Mouse (Mus musculus): ENCODE measurements around the gene Macrod2.

The Macrod2 gene

DNA sequence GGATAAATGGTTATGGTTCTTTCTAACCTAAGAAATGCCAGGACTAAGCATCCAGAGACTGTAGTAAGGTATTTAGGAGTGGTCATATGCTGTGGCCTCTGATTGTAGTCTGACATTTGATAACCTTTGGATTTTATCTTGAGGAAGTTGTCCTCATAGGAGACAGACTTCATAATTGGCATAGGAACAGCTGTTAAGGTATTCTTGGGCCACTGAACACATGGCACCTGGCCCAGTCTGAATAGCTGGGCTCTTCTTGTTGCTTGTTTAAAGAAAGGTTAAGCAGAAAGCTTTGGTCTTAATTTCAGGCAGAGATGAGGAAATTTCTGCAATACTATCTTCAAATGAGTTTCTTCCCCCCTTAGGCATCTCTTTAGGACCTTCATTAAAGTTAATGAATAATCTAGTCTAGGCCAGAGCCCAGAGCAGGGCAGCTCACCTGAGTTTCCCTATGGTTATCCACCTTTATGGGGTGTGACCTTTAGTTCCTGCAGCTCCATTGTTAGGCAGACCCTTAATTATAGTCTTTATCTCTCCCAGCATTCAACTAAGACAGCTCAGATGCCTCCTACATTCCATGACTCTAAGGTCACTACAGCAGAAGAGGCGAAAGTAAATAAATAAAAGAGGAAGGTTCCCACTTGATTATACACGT lies 894.1 kb downstream of the Macrod2 start:
- DNase-seq (ENCODE audit: low read depth, low spot score), result no peak

DNA sequence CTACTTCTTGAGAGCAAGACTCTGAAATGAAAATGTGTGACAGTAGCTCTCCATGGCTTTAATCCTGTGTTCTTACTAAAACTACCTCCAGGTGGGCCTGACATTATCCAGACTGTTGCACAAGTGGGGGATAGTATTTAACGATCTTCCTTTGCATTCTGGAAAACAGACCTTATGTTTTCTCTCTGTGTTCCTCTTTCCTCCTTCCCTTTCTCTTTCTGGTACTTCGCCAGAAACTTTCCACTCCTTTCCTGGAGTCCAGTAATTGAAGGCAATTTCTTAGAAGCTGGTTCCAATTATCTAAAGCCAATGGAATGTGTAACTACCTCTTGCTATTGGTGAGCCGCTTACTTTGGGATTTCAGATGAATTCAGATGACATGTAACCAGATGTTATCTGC lies 897.7 kb downstream of the Macrod2 start:
- no peak for DNase-seq (ENCODE audit: low read depth, low spot score)

DNA sequence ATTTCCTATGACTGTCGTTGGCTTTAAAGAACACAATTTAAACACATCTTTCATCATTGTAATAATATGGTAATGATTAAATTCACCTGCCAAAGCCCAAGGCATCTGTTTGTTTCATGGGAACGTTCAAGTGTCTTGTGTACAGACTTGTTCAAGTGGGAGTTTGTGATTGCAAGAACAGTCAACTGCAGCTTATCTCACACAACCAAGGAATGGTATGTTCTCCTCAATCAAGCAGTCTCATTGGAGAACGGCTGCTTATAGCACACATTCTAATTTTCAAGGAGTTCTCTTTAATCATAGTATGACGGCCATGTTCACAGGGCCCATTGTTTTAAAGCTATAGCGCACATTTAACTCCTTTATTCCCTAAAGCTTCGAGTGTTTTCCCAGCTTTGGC lies 904.1 kb downstream of the Macrod2 start:
- DNase-seq (ENCODE audit: low read depth, low spot score), result no peak

DNA sequence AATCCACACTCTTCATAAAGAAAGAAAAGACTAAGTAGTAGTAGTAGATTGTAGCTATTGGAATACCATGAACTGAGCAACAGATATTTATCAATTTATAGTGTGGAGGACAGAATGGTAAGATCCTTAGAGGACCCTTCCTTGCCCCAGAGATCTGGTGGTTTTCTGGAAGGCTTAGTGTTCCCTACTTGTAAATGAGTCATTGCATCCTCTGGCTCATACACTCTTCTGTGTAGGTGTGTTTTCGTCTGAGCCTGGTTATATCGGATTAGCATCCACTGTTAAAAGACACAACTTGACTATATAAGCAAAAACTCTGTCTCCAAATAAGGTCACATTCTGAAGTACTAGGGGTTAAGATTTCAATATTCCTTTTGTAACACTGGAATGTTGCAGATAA lies 905.9 kb downstream of the Macrod2 start:
- no peak for DNase-seq (ENCODE audit: low read depth, low spot score)

DNA sequence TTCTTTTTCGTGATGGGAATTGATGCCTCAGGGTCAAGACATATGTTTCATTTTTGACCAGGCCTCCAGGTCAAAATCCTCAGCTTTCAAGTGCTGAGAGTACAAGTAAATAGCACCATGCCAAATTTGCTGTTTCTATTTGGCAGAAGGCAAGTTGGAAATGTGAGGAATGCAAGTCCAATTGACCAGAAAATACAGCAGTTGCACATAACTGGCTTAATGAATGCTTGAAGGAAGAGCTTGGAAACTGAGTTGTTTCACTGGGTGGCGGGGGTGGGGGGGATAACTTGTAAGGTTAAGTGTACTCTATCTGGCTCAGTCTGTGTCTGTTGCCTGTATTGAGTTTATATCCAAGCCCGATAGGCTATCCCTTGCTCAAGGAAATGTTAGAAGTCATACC lies 913.3 kb downstream of the Macrod2 start:
- no peak for DNase-seq (ENCODE audit: low read depth, low spot score)

DNA sequence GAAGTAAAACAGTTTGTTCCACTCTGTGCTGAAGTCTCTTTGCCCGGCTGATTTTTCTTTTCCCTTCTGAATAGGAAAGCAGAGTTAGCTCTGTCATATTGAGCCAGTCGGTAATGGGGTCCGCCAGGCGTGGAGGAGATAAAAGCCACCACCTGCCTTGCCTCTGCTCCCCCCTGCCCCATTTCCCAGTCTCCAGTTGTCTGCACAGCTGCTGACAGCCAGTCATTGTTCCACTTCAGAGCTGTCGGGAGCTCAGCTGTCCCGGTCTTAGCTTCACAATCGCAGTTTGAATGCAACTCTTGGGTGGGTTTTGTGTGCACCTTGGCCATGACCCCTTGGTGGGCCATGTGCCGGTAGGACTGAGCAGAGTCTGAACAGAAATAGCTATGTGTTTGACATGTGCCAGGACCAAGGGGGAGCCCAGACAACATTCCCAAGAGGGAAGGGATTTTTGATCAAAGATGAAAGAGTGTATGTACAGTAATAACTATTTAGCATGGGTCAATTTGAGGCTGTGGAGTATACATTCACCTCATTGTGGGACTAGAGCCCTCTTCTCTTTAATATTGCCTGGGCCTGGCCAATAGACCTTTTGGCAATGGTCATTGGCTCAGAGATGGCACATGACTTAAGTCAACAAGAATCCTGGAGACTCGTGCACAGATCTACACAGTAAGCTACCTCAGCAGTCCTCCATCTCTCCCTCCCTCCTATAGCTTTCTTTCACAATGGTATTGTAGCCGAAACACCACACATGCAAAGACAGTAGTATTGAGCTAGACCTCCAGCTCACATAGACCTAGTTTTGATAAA lies 917.2 kb downstream of the Macrod2 start:
- DNase-seq (ENCODE audit: low read depth, low spot score), result no peak

DNA sequence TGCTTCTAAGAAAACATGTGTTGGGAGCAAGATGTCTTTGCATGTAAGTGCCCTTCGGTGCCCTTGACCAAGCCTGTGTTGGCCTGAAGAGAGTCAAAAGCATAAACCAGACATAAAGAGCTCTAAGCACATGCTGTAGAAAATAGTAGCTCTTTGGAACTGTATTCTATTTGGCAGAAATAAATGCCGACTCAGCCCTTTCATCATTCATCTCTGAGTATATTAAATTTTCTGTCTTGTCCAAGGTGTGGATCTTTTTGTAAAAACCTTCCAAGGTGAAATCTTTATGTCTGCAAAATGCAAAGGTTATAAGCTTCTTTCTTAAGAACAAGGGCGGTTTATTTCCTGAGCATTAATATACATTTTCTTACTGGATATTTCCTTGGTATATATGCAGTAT lies 920.2 kb downstream of the Macrod2 start:
- DNase-seq (ENCODE audit: low read depth, low spot score), result no peak

DNA sequence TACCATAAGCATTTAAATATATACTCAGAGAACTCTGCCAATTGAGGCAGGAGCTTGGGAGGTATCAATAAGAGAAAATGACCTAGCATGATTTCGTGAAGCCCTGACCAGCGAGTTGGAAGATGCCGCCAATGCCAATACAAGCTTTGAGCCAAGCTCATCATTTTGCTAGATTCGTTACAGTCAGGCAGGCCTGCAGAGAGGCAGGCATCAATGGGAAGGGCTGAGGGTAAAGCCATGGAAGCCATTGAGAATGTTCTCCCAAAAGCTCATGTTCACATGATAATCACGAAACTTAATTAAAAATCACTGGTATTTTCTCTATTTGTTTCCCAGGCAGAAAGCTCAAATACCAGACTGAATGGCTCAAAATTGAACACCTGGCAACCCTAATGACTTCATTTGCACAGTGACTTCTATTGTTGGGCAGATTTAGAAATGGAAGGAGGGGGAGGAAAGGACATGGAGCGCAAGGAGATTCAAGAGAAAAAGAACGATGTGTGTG lies 928.9 kb downstream of the Macrod2 start:
- DNase-seq (ENCODE audit: low read depth, low spot score), result no peak

DNA sequence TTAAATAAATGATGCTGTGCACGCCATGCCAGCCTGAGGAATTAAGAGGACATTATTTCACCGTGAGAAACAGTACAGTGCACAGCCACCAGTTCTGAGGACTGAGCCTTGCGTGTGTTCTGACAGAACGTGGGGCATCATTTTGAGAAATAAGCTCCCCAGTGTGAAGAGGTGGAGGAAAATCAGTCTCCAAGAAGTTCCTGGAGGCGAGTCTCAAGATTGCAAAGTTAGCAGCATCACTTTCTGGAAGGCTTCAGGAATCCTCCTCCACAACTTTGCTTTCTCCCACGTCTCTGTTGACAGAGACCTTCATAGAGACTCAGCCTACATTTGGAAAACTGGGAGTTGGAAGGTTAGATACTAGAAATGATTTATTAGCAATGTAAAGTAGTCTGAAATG lies 932.2 kb downstream of the Macrod2 start:
- no peak for DNase-seq (ENCODE audit: low read depth, low spot score)

DNA sequence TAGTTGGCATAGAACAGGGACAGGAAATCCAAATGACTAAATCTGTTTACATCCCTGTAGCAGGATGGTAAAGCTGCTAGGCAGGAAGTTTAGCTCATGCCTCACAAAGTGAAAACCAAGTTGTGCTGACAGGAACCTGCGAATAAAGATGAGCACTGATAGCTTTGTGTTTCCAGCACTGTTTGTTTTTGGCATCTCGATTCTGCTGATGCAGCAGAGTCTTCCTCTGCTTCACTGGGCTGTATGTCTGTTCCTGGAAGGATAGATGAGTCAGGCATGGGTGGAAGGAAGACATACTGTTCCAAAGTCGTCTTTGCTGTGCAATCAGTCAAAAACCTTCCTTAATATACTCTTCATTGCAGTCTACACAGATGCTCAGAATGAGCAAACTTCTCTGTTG lies 942.6 kb downstream of the Macrod2 start:
- no peak for DNase-seq (ENCODE audit: low read depth, low spot score)

DNA sequence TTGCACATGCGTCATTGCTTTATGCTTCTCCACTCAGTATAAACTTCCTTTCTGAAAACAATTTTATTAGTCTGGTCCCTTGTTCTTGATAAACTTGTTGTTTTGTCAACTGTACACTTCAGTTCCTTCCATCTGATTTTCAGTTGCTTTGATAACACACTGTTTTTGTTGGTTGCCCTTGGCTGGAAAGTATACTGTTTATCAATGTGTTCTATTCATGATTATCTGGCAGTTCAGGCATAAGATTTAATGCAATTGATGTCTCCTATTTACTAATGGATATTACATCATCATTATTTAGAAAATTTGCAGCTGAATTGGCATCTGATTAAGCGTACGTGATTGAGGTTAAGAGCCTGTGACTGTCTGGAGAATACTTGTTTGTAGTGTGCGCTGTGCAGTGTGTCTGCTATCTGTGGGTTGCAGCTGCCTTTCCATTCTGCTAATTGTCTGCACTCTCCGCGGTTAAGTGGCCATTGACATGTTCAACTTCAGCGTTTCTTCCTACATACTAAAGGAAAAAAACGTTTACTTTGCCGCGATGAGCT lies 949.0 kb downstream of the Macrod2 start:
- DNase-seq (ENCODE audit: low read depth, low spot score), result no peak

DNA sequence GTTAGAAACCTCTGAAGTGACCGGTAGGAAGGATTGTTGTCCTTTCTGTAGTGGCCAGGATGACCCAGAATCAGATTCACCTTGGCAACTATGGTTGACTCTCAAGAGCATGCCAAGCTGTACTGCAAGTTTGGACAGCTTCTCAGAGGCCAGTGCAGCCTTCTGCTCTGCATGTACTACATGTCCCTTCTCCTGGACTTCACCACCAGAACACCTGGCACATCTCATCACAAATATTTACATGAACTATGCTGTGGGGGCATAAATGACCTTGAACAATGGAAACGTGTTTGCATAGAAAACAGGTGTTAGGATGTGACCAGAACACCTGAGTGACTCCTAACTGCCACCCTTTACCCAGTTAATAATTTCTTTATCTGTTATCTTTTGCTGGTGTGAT lies 957.5 kb downstream of the Macrod2 start:
- no peak for DNase-seq (ENCODE audit: low read depth, low spot score)

DNA sequence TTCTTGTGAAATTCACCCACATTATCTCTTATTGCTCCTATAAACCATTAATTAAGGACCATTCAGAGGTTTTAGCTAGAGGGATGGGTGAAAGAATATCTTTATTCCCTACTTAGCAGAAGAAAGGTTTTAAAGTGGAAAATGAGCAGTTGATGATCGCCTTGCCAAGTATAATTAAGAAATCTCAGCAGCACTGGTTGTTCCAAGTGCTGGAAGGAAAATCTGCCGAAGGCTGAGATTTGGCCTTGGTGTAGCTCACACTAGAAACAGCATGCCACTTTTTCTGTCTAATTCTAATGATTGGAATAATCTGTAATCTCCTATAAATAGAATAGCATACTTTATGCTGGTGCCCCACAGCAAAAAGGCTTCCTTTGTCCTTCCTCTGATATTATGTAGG lies 993.5 kb downstream of the Macrod2 start:
- no peak for DNase-seq (ENCODE audit: low read depth, low spot score)

DNA sequence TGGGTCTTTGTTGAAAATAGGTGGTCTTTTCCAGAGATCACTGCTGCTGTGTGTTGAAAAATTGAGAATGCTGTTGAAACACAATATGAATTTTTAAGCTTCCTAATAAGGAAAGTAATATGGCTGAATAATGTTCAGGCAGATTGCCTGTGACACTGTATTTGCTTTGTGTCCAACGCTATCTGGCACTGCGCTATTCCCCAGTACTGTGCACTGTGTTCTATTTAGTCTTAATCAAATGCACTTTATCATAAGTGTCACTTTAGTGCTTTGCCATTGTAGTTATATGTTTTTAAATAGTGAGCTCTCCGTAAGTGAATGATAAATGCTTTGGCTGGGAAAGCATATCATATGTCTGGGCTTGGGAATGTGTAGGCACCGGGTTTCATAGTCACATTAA lies 996.1 kb downstream of the Macrod2 start:
- no peak for DNase-seq (ENCODE audit: low read depth, low spot score)

DNA sequence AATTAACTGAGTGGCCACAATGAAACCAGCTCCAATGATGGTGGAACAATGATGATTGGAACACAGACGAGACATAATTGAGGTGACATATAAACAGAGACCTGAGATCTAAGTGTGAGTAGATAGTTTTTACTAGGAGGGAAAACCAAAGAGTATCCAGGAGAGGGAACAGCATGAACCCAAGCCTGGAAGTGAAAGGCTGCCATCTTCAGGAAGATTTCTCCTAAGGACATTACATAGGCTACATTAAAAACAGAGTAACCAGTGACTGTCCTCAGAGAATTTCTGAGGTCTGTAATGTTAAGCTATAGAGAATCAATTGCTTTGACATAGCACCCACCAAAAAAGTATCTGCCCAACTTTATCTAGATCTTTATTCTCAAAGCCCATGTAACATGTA lies 999.7 kb downstream of the Macrod2 start:
- no peak for DNase-seq (ENCODE audit: low read depth, low spot score)

DNA sequence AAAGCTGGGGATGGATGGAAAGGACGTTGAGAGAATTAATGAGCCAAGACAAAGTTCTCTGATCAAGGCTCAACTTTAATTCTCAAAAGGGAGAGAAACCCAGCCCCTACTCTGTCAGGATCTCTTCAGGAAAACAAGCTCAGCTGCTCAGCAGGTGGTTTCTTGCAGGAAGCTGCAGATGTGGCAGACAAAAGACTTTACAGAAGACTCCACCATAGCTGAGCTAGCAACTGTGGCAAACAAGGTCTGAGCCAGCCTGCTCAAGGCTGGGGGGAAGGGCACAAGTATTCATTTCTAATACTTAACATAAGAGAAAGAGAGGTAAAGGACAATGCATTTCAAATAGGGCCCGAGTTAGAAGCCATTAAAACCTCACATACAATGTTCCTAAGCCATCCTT lies 1013.7 kb downstream of the Macrod2 start:
- DNase-seq (ENCODE audit: low read depth, low spot score), result no peak

DNA sequence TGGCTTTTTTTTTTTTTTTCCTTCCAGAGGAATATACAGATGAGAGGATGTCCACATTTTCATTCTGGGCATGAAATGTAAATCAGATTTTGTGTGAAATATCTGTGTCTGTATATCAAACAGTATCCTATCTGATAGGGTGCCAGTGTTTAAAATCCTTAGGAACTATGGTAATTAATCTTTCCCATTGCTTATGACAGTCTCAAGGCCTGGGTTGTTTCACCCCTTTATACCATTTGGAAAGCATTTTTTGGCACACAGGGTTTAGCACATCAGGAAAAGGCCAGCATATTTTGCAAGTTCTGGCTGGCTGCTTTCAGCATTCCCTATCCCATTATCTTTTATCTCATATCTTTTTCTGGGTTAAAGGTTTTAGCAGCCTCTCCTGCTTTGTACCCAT lies 1021.3 kb downstream of the Macrod2 start:
- no peak for DNase-seq (ENCODE audit: low read depth, low spot score)

DNA sequence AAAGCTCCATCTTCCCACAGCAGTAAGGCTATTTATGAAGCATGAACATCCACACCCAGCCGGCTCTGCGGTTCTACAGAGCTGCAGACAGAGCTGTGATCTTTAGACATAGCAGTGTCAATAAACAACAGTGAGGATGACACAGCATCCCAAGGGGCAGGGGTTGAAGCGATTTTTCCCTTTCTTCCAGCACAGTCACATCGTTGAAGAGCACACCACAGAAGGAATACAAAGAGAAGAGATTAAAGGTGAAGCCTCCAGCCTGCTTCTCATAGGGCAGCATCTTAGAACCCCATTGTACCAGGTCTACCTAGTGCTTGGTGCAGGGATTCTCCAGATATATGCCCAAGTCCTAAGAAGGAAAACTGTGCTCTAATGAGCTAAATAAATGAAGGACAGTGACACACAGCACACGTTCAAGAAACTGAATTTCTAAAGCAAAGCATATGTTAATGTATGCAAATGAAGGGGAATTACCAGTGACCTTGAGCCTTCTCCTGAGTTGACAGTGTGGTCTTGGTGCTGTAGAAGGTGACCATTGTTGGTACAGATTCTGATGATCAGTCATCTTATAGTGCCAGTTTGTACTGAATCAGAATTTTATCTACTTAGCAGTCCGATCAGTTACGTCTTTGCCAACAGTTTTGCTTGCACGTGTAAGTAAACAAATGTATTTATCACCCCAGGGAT lies 1021.9 kb downstream of the Macrod2 start:
- DNase-seq (ENCODE audit: low read depth, low spot score), result no peak

DNA sequence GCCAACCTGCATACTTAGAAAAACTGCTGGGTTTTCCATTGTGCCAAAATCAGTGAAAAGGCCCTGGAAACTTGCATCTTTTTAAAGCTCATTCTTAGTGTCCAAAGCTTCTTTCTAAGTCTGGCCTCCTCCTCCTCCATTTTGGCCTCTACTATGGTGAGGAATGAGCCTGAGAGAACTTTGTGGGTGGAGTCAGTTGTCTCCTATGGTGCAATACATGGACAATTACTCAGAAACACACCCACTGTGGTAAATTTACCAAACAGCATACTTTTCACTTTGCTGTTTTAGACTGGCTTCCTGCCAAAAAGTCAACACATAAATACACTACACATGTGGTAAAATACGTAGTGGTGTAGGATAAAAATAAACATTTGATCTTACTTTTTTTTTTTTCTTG lies 1024.7 kb downstream of the Macrod2 start:
- DNase-seq (ENCODE audit: low read depth, low spot score), result no peak

DNA sequence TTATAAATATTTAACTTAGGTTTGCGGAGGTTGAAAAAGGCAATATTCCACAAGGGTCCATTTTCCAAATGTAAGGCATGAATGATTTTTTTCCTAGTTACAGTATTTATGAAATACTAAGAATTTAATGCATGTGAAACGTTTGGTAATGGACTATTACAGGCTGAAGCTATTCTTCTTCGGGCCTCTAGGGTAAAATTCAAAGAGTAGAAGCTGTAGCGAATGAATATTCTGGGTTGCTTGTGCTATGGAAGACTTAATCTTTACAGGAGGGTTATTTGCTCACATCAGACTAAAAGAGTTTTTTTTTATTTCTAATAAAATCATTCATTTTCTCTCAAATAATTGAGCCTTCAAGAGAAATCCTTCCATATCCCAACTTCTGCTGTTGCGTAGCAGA lies 1039.0 kb downstream of the Macrod2 start:
- DNase-seq (ENCODE audit: low read depth, low spot score), result no peak

DNA sequence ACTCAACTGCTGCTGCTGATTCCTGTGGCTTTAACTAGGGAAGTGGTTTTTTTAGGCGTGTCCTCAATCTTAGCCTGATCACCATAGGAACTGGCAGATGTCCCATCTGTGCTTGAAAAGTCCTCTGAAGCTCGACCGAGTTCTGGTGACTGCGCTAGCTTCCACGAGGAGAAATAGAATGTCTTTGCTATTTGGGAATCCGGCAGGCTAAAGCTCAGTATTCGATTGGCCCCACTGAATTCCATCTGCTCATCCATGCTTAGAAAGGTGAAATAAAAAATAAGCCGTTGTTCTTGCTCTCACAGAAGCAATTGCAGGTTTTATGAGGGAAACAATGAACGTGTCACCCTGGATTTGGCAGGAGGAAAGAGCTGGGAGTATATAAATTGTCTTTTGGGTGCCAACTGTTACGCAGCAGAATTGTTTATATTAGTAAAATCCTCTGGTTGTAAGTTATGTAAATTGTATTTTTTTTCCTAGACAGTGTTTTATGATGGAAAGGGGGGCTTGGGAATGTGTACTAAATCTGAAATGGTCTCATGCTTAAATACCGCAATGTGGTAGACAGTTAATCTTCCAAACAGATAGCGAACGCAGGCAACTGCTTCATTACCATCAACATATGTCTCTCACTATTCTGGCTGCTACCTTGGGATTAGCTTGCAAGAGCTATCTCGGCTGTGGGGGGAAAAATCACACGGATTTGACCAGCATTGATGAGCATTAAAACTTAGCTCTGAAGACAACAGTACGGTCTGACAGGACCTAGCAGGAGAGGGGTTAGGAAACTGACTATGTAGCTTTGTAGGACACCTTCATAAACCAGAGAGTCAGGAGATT lies 1039.8 kb downstream of the Macrod2 start:
- DNase-seq (ENCODE audit: low read depth, low spot score), result no peak
